Mouse (Mus musculus): Measurements from ENCODE around the gene Ppbp.
"Not testable (repeated sequence)": the region's sequence is repeated elsewhere in the genome, so short reads cannot be mapped to it uniquely, and the experiment has no call there.

Gene Ppbp

DNA sequence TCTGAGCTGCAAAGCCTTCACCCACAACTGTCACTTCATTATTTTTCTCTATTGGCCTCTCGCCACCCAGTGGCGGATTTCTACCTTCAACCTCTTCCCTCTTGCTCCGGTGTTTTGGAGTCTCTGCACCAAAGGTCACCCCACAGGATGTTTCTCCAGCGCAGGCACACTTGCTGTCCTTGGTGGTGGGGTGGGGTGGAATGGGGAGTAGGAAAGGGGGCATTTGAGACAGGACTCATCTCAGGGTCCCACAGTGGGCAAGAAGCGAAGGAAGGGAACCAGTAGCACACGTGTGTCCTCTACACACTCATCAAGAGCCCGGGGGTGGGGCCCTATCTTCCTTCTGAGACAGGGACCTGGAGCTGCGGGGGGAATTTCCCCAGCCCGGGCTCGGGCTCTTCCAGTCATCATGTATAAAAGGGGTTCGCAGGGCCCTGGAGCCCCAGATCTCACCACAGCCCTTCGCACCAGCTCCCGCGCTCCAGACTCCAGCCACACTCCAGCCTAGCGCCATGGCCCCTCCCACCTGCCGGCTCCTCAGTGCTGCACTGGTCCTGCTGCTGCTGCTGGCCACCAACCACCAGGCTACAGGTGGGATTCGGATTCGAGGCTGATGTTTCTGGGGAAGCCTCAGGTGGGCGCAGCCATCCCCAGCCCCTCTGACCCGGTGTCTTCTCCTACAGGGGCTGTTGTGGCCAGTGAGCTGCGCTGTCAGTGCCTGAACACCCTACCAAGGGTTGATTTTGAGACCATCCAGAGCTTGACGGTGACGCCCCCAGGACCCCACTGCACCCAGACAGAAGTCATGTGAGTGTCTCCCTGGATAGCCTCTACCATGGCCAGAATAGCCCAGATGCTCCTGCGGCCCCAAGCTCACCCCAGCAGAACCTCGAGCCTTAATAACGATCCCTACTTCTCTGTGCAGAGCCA is 17.6 kb downstream of the Ppbp start, which contains the start of gene Cxcl3:
TSS of gene Cxcl3 (plus strand) at position 445 of the 930 bp plus-strand sequence.
- peak; percentile 56; the same call in 1 of the 2 replicates for ATAC-seq (ENCODE audit: insufficient number of reproducible peaks, low FRiP score, low TSS enrichment)

GRCm38 (mm10) chr5:90788114-90788513 is 19.8 kb downstream of the Ppbp start:
- ATAC-seq (ENCODE audit: insufficient number of reproducible peaks, low FRiP score, low TSS enrichment) = no peak

DNA sequence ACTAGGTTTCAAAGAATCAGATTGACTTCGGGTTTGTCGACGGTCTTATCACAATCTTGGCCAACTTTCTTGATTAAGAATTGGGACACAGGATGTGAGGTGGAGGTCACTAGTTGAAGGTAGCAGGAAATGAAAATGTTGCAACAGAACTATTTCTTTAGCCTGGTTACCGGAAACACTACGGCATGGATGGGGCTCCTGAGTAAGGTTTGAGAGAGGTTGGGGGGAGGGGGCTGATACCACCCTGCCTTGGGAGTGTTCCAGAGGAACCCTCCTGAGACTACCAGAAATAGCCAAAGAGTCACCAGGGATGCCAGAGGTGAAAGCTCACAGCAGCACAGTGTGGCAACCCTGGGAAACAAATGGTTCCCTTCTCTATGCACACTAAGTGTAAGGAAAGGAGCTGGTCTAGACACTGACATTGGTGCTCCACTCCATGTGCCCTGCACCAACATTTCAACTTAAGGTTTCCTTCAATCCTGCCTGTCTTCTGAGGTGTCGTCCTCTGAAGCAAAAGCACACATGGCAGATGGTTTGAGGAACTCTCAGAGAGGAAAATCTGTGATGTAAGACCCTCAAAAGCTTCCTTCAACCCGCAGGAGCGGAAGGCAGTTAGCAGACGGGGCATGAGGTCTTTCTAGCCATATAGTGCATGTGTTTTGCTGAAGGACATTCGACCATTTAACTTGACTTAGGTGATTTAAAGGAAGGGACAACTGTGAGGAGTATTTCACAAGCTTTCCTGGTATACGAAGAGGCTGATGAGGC is 21.2 kb downstream of the Ppbp start:
- ATAC-seq (ENCODE audit: insufficient number of reproducible peaks, low FRiP score, low TSS enrichment) = no peak

DNA sequence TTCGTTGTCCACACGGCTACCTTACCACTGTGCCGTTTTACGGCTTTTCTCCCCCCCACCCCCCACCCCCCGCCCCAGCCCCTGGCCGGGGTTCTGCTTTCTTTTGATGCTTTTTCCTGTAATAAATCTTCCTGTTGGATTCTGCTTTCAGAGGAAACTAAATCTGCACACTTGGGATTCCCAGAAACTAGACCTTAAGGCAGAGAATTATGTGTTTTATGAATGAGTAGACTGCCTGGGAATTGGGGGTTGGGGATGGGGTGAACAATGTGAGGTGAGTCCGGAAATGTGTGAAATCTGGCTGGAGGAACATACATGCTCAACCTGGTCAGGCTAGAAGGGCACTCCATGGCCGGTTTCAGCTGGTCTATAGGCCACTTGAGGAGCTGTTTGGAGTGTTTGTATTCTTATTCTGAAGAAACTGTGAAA is 21.8 kb downstream of the Ppbp start:
- ATAC-seq (ENCODE audit: insufficient number of reproducible peaks, low FRiP score, low TSS enrichment) = no peak

DNA sequence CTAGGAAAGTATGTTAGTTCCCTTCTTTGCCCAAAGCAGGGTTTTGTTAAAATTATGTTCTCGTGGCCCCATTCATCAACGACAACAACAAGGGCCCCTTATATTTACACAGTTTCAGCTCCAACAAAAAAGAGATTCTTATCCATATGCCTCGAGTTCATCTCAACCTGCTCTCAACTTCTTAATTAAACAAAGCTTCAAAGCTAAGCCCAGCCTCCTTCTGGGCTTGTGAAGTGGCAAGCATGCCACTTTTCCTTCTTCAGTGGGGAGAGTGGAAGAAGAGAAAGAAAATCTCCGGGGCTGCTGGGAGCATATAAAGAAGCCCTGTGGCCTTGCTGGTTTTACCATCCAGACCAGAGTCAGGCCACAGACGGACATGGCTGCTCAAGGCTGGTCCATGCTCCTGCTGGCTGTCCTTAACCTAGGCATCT is 25.9 kb downstream of the Ppbp start, which contains the start of gene Cxcl15:
TSS of gene Cxcl15 (plus strand) at position 340 of the 431 bp plus-strand sequence.
- ATAC-seq (ENCODE audit: insufficient number of reproducible peaks, low FRiP score, low TSS enrichment) = no peak

GRCm38 (mm10) chr5:90795392-90795791 is 27.1 kb downstream of the Ppbp start:
- ATAC-seq (ENCODE audit: insufficient number of reproducible peaks, low FRiP score, low TSS enrichment) = not testable (repeated sequence)

DNA sequence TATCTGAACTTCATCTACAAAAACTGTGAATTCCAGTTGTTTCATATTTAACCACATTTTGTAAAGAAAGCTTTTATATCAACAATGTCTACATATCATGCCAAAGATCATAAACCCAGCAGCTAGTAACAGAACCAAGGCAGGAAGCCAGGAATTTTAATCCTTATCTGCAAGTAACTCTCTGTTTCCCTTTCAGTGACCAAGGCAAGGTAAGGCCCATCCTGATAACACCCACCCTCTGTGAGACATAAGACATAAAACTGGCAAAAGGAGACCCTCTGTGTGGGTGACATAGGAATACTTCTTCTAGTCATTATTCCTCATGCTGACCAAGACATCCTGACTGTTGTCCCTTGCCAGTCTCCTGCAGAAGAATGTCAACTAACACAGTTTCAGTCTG is 36.3 kb downstream of the Ppbp start:
- ATAC-seq (ENCODE audit: insufficient number of reproducible peaks, low FRiP score, low TSS enrichment) = no peak

DNA sequence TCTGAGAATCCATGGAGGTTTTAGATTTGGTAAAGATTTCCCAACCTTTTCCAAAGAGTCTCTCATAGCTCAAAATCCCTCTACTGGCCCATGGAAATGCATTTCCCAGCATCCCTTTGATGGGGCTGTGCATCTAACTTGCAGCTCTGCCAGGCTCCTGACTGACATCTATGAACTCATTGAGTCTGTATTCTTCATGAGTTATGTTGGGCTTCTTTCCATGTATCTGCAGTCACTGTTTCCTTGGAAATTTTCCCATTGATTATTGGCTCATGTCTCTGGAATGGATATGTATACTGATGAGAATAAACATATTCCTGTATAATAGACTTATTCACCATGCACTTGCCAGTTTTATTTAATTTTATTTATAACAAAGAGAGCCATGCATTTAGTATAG is 37.7 kb downstream of the Ppbp start:
- ATAC-seq (ENCODE audit: insufficient number of reproducible peaks, low FRiP score, low TSS enrichment) = no peak

- no peak for ATAC-seq (ENCODE audit: insufficient number of reproducible peaks, low FRiP score, low TSS enrichment)
Measured at GRCm38 (mm10) chr5:90807176-90807950, 39.0 kb downstream of the Ppbp start.

All from cerebellum, adult (tissue).